Mouse (Mus musculus) 3134 (cell line): Measurements from ENCODE around the gene Hs3st1.

Experiments used
- DNase-seq: peaks from one replicate; pipeline ENCODE4 v3.0.0-alpha.2; 2011; ENCODE audit warnings: low spot score; ENCODE audit not compliant: insufficient read length; ENCODE audit errors: extremely low read depth

Hs3st1 gene

DNA sequence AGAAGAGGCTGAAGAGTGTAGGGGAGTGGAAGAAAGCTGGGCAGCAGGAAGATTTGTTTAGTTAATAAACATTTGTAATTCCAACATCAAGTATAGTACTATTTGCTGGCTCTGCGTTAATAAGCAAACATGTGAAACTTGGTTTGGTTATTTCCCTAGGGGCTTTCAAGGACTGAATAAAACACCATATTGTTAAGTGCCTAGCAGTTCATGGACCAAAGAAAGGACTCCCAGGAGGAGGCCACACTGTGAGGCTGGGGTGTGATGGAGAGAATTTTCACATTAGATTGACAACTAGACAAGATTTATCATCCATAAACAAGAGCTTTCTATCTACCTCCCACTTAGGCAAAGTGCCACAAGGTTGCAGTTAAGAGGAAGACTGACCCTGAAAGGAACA lies 147.0 kb downstream of the Hs3st1 start:
- DNase-seq, result no peak

DNA sequence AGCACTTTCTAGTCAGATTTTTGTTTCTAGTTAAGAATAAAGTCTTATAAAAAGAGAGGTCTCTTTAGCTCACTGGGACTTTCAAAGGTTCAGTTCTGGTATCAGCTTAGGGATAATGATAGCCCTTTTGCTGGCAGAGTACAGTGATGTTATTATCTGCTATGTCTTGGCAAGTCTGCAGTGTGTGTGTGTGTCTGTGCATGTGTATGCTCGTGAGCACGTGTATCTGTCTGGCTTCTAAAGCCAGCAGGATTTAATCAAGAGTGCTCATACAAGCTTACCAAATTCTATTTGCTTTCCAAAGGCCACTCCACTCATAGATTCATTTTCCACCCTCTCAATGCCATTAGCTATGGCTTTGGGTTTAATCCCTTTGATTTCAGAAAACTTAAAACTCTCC lies 160.5 kb downstream of the Hs3st1 start:
- DNase-seq, result no peak
